Mouse (Mus musculus): ENCODE data around the gene 2310022A10Rik.

DNA sequence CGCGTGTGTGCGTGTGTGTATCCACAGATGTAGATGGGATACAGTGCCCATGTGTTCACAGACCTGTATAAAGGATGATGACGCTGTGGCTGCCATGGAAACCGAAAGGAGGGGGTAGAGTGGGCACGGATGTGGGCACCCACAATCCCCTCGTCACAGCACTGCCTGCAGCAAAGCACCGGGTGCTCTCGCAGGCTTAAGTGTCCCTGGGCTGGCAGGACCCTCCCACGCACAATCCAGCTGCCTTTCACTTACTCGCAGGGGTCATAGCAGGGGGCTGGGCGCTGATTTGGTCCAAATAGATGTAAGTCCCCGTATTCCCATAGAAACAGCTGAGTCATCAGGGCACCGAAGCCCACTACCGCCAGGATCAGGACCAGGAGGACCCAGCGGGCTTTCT is 11.6 kb upstream of the 2310022A10Rik start:
- no peak for TF ChIP-seq CTCF (IDR thresholded peaks at IDR 0.05)
- TF ChIP-seq POLR2A (IDR thresholded peaks at IDR 0.05; ENCODE audit: insufficient read depth, low read depth, low read length) = no peak
- no peak for TF ChIP-seq EP300 (IDR thresholded peaks at IDR 0.05; ENCODE audit: insufficient read depth, low read depth, low read length)

Measured in heart, adult 2 months (tissue).